Mouse (Mus musculus) kidney, postnatal 0 days (tissue): ENCODE data around the gene Exoc6b. TPM values are rescaled to one million over a fixed set of nuclear protein-coding genes. Genes with fewer than 3 reads are reported as not detected.

ENCODE experiments used
- ATAC-seq: fragments of 200-750 bp; cut with Nextera tagmentation; replicated peaks from 2 replicates; pipeline ENCODE4 v1.8.0; 2017; ENCODE audit warnings: low read depth, moderate number of reproducible peaks, moderate TSS enrichment, moderate library complexity; ENCODE audit not compliant: low FRiP score
- DNase-seq: peaks from one replicate; pipeline ENCODE4 v3.0.0-alpha.2; 2016; ENCODE audit warnings: low spot score
- H3K27ac ChIP-seq: fragments of 300-500 bp; sonication (generic); 2 replicates; pipeline ENCODE4 v1.5.1; 2014; ENCODE audit warnings: mild to moderate bottlenecking
- H3K27me3 ChIP-seq: fragments of 300-500 bp; sonication (generic); 2 replicates; pipeline ENCODE4 v1.6.1; 2014; ENCODE audit warnings: low read length, mixed read lengths; ENCODE audit not compliant: insufficient read depth
- H3K36me3 ChIP-seq: fragments of 300-500 bp; sonication (generic); 2 replicates; pipeline ENCODE4 v1.6.1; 2014; ENCODE audit warnings: low read length, mixed read lengths; ENCODE audit not compliant: insufficient read depth
- H3K4me1 ChIP-seq: fragments of 300-500 bp; sonication (generic); replicated peaks from 2 replicates; pipeline ENCODE4 v1.6.1; 2014; ENCODE audit warnings: antibody characterized with exemption, low read length, mixed read lengths; ENCODE audit not compliant: insufficient read depth
- H3K4me2 ChIP-seq: fragments of 300-500 bp; sonication (generic); 2 replicates; pipeline ENCODE4 v1.6.1; 2014; ENCODE audit warnings: mild to moderate bottlenecking, low read length, moderate library complexity, mixed read lengths
- H3K4me3 ChIP-seq: fragments of 300-500 bp; sonication (generic); replicated peaks from 2 replicates; pipeline ENCODE4 v1.5.1; 2014; ENCODE audit warnings: low read depth, low read length
- H3K9ac ChIP-seq: fragments of 300-500 bp; sonication (generic); 2 replicates; pipeline ENCODE4 v1.6.1; 2014; ENCODE audit warnings: low read depth, low read length
- H3K9me3 ChIP-seq: fragments of 300-500 bp; sonication (generic); replicated peaks from 2 replicates; pipeline ENCODE4 v1.6.1; 2016; ENCODE audit warnings: low read length, inconsistent platforms, mixed read lengths
- CTCF ChIP-seq: IDR thresholded peaks from 2 replicates; pipeline ENCODE4 v1.5.1; 2016; ENCODE audit warnings: antibody characterized with exemption, low read depth, mild to moderate bottlenecking, moderate library complexity
- WGBS: fragments of 180-500 bp; shearing (Covaris S2); extraction: QIAGEN DNeasy Blood & Tissue Kit; methylation state at CpG from one replicate; pipeline ENCODE4 v1.1.7; 2014; 5-methylcytosine and 5-hydroxymethylcytosine counted together
- polyA plus RNA-seq: library from polyadenylated mRNA; unstranded; fragments of >200 nt; fragmentation: Nextera tagmentation; extraction: Ambion mirVana; gene quantifications from 2 replicates; pipeline ENCODE4 v1.2.1, GENCODE M21; 2015

The Exoc6b gene
- polyA plus RNA-seq, 1 experiment from 2014 or later, result 16.7 TPM

- no peak for DNase-seq
- H3K27me3 ChIP-seq, result 0 out of 2 replicates have a peak, but pooled peaks cover 7% of the 10 kb centered on the region
- no peak for ATAC-seq
These were observed 499.3 kb downstream of the Exoc6b start for GRCm38 (mm10) chr6:84570039-84570438.

GRCm38 (mm10) chr6:84569590-84569989, 499.7 kb downstream of the Exoc6b start:
- Histone ChIP-seq H3K4me1 (no peaks in the 10 kb centered on the region; the same call in 1 of the 2 replicates), H3K27me3 (0 out of 2 replicates have a peak, but pooled peaks cover 7% of the 10 kb centered on the region), H3K4me3 (no peak overlapping the region), H3K36me3 (no peaks in the 10 kb centered on the region), H3K9me3 (no peaks in the 10 kb centered on the region), H3K27ac (no peak overlapping the region), H3K9ac (no peak overlapping the region), H3K4me2 (no peak overlapping the region)
- no peak for ATAC-seq
- TF ChIP-seq CTCF, result no peak
- no peak for DNase-seq

More at GRCm38 (mm10) chr6:84570039-84570438, 499.3 kb downstream of the Exoc6b start:
- no peak overlapping the region for H3K4me2 ChIP-seq
- no peak for TF ChIP-seq CTCF
- no peaks in the 10 kb centered on the region for H3K36me3 ChIP-seq
- H3K4me1 ChIP-seq, result no peaks in the 10 kb centered on the region; the same call in 1 of the 2 replicates
- H3K9me3 ChIP-seq, result no peaks in the 10 kb centered on the region
- H3K9ac ChIP-seq, result no peak overlapping the region
- 56% methylated on average over 3 of the region's 3 CpGs for WGBS
- H3K27ac ChIP-seq, result no peak overlapping the region
- no peak overlapping the region for H3K4me3 ChIP-seq

- 74% methylated on average over 6 of the region's 6 CpGs for WGBS
- 0 out of 2 replicates have a peak, but pooled peaks cover 7% of the 10 kb centered on the region for H3K27me3 ChIP-seq
- DNase-seq, result no peak
- no peak for TF ChIP-seq CTCF
- no peaks in the 10 kb centered on the region; the same call in 1 of the 2 replicates for H3K4me1 ChIP-seq
- H3K27ac ChIP-seq, result no peak overlapping the region
- ATAC-seq, result no peak
- no peak overlapping the region for H3K9ac ChIP-seq
- H3K9me3 ChIP-seq, result no peaks in the 10 kb centered on the region
- H3K4me3 ChIP-seq, result no peak overlapping the region
- H3K4me2 ChIP-seq, result no peak overlapping the region
- no peaks in the 10 kb centered on the region for H3K36me3 ChIP-seq
These were observed 500.4 kb downstream of the Exoc6b start for GRCm38 (mm10) chr6:84568880-84569279.

Other genes with a start within 250 kb of the Exoc6b start
- gene Spr, start 68.3 kb upstream of the Exoc6b start, polyA plus RNA-seq, result 78.8 and 83.7 TPM in 2 replicates
- 36.5 and 40.2 TPM in 2 replicates for gene Emx1, start 117.9 kb upstream of the Exoc6b start, polyA plus RNA-seq